Mouse (Mus musculus) R1 (cell line): ENCODE data around the gene Atp2a2.

Experiments used
- DNase-seq: peaks from one replicate; pipeline ENCODE4 v3.0.0-alpha.2; 2018; ENCODE audit warnings: low read depth, low spot score

Gene Atp2a2

DNA sequence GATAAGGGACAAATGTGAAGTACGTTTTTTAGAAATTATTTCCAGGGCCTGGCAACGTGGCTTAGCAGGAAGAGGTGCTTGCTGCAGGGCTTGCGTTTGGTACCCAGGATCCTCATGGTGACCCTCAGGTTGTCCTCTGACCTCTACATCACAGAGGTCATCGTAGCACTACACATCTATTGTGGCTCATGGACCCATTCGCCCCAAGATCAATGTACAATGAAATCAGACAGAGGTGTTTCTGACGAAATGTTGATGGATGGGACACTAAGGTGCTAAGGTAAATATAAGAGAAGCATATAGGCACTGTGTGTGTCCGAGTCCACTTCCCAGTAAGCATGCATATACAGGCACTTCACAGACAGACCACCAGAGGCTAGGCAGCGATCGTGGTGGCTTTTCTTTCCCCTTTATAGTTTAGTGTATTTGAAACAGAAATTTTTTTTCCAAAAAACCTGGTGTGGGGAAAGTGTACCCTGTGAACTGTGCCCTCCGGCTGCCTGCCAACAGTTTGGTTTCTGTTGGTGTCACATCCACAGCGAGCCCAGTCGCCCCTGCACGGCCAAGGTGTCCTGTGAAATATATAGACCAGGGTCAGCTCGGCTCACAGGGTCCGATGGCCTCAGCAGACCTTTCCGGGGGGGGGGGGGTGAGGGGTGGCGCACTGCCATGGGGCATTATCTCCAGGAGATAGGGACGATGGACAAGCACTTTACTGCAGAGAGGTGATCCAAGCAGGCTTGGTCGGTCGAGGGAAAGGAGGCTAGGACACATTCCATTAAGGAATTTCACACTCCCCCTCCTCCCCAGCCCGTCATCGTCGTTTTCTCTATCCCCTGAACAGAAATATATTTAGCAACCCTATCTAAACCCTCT lies 18.5 kb upstream of the Atp2a2 start:
- no peak for DNase-seq

DNA sequence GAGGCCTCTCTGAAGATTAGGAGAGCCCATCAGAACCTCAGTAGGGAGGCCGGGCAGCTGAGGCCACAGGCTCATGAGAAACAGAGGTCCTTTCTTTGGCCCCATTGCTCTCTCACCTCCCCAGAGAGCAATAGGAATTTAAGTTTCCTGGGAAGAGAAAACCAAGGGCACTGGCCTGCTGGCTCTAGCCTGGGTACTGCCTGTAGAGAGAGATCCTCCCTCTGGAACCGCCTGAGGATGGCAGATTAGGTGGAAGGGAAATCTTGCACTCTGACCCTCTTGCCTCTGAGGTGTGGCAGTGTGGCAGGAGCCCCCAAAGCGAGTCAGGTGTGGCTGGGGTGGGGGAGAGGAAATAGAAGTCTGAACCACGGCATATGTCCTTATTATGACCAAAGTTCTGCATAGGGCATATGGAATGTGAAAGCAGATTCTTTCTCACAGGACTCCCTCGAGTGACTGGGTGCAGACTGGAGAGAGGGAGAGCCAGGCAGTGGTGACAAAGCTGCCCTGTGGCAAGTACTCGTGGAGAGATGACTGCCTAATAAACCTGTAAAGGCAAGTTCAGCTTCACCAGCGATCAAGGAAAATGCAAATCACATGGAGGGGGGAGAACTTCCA lies 17.1 kb upstream of the Atp2a2 start:
- DNase-seq, result no peak

DNA sequence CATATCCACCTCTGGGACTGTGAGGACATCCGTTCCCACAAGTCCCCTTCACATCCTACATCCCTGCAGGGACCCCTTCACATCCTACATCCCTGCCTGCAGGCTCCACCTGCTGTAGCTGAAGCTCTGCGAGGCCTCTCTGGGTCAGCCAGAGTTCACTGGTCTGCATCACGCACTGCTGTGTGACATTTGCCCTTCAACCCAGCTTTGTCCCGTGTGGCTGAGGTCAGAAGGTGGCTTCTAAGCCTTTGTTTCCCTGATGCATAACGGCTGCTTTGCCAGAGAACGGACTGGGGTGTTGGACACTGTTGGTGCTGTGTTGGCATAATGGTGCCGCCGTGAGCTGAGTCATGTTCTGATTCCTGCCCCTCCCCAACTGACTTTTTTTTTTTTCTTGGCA lies 16.2 kb upstream of the Atp2a2 start:
- no peak for DNase-seq

DNA sequence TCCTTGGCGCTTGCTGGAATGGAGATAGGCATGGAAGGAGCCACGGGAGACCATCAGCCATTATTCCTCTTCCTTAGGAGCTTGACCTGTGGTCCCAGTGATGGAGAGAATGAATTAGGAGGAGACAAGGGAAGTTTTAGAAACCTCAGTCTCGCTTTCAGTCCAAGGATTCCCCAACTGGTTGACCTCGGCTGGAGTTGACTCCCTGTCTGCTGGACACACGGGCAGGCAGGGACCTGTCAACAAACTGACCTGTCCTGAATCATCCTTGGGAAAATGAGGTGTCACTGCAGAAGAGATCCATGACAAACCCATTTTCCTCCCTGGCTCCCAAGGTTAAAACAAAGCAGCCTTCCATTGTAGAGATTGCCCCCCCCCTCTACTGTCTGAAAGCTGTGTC lies 14.9 kb upstream of the Atp2a2 start:
- DNase-seq, result no peak

GRCm38 (mm10) chr5:122516029-122516730 lies 14.2 kb upstream of the Atp2a2 start:
- no peak for DNase-seq

DNA sequence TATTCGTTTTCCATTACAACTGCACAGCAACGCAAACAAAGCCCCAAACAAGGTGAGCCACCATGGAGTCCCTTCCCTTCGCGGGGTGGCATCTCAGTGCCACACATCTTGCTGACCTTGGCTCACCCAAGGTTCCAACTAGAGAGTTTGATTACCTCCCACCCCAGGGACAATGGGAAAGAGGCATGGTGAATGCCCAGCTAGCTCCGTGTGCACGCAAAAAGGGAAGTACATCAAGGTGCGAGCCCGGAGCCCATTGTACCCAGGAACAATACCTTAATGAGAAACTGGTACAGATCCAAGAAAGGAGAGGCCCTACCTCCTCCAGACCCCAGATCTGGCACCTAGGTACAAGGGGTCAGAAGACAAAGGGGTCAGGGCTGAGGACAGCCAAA lies 12.1 kb upstream of the Atp2a2 start:
- DNase-seq, result no peak

- DNase-seq, result peak; percentile 59
Measured at GRCm38 (mm10) chr5:122513421-122514126, 11.5 kb upstream of the Atp2a2 start.

GRCm38 (mm10) chr5:122512011-122512410 lies 10.0 kb upstream of the Atp2a2 start:
- DNase-seq, result no peak

- peak; percentile 53 for DNase-seq
Measured at GRCm38 (mm10) chr5:122511405-122511804, 9.4 kb upstream of the Atp2a2 start.

- DNase-seq, result peak; percentile 36
Measured at GRCm38 (mm10) chr5:122510651-122511157, 8.7 kb upstream of the Atp2a2 start.

GRCm38 (mm10) chr5:122509608-122510007 lies 7.6 kb upstream of the Atp2a2 start:
- no peak for DNase-seq

GRCm38 (mm10) chr5:122508861-122509306 lies 6.9 kb upstream of the Atp2a2 start:
- no peak for DNase-seq

DNA sequence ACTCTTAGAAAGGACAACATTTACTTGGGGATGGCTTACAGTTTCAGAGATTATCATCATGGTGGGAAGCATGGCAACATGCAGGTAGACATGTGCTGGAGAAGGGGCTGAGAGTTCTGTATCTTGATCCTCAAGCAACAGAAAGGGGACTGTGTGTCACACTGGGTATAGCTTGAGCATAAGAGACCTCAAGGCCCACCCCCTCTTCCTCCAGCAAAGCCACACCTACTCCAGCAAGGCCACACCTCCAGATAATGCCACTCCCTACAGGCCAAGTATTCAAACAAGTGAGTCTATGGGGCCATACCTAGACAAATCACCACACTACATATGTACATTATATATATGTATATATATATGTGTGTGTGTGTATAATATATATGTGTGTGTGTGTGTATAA lies 5.4 kb upstream of the Atp2a2 start:
- peak; percentile 69 for DNase-seq

DNA sequence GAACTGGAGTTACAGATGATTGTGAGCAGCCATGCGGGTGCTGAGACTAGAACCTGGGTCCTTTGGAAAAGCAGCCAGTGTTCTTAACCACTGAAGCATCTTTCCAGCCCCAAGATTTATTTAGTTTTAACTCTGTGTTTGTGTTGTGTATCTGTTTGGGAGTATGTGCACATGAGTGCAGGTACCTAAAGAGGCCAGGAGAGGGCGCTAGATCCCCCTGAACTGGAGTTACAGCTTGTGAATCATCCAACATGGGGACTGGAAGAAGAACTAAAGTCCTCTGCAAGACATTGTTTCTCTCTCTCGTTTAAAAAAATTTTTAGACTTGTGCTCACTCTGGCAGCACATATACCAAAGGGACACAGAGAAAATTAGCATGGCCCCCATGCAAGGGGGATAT lies 4.4 kb upstream of the Atp2a2 start:
- DNase-seq, result peak; percentile 57

DNA sequence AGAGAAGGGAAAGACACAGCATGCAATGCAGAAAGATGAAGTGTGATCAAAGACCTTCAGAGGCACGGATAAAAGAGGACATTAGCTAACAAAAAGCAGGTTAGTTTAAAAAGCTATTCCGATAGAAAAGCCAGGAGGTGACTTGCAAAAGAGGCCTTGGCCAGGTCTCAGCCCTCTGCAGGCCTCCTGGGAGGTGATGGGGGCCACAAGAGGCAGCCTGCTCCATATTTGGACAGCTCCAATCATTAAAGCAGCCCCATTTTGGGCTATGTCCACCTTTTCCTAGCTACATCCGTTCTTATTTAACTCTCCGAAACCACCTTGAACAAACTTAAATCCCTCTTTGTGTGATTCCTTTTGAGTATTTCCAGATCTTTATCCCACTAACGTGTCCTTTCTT lies 3.5 kb upstream of the Atp2a2 start:
- DNase-seq, result no peak

- DNase-seq, result peak; percentile 71
Measured at GRCm38 (mm10) chr5:122503760-122504119, 1.7 kb upstream of the Atp2a2 start.

DNA sequence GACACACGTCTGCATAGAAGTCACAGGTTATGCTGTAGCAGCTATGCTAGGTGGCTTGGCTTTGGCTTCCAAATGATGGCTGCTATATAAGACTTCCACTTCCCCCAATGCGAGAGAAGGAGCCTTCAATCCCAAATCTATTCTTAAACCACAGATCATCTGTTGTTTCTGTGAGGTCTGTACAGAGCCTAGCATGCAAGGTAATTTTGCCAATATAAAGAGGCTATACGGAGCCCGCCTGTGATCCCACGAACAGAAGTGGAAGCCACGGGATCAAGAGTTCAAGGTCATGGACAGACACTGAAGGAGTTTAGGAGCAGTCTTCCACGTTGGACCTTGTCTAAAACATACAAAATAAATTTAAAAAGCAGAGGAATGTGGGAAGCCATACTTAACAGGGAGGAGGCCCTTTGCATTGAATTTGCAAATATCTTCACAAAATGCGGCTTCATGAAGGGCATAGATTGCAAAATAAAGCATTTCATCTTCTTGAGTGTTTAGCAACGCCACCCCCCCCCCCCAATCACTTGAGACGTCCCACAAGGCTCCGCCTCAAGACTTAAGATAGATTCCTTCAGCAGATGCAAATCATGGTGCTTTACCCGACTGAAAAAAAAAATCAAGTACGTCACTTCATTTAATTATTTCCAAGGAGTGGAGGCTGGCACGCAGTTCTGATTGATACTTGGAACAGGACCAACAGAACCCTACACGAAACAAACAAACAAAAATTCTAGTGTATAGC lies 1.2 kb upstream of the Atp2a2 start:
- DNase-seq, result peak; percentile 76

GRCm38 (mm10) chr5:122501101-122502076 lies 636 bp downstream of the Atp2a2 start:
- peak; percentile 61 for DNase-seq

GRCm38 (mm10) chr5:122500563-122500962 lies 1.5 kb downstream of the Atp2a2 start:
- DNase-seq, result no peak

DNA sequence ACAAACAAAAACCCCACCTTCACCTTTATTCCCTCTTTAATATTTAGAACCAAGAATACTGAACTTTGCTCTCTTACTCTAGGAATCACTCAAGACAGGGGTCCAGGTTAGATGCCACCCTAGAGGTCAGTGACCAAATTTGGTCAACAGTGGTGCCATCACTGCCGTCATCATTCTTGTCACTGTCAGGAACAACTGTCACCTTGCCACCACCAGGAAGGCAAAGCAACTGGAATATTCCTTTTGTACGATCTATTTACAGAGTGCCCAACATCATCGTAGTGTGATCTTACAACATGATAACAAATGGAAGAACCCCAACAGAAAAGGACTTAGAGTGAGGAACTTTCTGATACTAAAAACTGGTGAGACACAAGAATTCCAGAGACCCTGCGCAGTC lies 1.9 kb downstream of the Atp2a2 start:
- no peak for DNase-seq
